Mouse (Mus musculus) adrenal gland, adult (tissue): Measurements from ENCODE around the gene Tapt1.

Source experiments
- DNase-seq, 2 experiments: peaks; one replicate each; pipeline ENCODE4 v3.0.0; 2022 to 2023; ENCODE audit warnings: low spot score in 1 of 2; ENCODE audit not compliant: inconsistent age in 2 of 2

Tapt1 gene

DNA sequence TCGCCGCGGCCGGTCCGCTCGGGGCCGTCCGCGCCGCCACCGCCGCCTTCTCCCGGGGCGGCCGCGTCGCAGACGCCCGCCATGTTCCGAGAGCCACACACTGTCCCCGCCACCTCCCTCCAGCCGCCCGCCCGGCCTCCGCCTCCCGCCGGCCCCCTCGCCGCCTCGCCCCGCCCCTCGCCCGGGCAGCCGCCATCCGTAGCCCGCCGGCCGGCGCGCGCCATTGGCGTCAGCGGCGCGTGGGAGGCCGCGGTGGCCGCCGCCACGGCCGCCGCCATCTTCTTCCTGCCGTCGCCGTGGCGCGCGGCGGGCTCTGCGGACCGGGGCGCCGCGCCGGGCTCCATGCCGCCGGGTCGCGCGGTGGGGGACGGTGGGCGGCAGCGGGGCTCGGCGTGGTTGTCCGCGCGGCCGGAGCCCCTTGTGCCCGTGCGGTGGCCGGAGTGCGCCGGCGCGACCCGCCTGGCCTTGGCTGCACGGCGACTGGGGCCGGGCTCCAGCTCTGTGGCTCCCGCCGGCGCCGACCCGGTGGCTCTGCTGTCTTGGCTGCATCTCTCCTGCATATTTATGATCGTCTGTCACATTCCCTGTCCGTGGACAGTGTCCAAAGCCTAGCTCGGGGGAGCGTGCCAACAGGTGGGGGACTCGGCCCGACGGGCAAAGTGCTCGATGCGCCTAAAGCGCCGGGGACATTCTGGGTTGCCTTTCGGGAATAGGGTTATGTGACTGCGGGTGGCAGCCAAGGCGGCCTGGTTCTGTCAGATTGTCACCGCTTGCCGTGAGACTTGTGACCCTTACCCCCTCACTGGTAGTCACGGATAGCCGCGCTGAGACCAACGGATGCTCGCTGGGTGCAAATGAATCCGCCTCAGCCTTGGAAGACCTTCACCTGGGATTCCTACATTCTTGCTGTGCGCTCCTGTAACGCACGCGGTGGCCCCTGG, at the start of gene Tapt1:
Gene Tapt1, minus strand, starts transcription at position 106 of the 941 bp plus-strand sequence.
- peak; percentile 93 to 97 for DNase-seq

DNA sequence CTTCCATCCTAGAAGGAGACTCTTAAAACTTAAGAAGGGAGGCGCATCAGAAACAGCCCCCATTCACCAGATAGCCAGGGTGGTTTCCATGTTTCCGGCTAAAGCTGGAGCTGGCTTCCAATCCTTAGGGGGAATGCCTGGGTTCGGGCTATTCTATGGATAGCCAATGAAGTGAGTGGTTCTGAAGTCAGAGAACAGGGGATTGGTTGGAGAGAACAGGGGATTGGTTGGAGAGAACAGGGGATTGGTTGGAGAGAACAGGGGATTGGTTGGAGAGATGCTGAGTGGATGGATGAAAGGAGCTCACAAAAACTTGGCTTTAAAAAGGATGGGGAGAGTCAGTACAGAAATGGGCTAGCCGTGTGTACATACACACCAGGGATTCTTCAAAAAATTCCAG, 45.1 kb upstream of the Tapt1 start:
- no peak for DNase-seq

- DNase-seq, result peak; percentile 22 to 71
These were observed 42.1 kb upstream of the Tapt1 start for GRCm38 (mm10) chr5:44268524-44268923.

GRCm38 (mm10) chr5:44261691-44262090, 35.3 kb upstream of the Tapt1 start:
- no peak for DNase-seq

DNA sequence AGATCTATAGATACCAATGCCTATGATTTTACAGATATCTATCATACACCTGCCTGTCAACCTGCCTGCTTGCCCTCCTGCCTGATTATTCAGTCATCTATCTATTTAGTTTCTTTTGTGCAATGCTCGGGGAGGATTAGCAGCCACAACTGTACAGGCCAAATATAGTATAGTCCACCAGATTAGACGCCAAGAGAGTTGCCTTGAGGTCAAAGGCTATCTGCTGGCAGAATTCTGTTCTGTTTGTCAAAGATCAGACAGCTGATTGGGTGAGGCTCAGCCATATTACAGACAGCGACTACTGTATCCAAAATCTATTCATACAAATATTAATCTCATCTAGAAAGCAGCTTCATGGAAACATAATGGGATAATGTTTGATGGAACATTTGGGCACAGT, 34.7 kb upstream of the Tapt1 start:
- no peak for DNase-seq

DNA sequence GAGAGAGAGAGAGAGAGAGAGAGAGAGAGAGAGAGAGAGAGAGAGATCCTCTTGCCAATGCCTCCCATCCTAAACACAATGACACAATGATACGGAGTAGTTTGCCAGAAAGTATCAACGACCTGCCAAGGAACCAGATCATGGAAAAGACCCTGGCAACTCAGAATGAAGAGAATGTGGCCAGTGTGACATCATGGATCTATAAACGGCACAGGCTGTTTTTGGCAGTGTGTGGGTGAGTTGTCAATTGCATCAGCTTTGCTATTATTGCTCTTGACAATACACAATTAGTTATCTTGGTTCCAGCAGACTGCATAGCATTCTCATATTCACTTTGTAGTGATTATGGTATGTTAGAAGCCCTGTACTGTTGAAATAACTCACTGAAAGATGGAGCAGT, 33.3 kb upstream of the Tapt1 start:
- DNase-seq, result no peak

DNA sequence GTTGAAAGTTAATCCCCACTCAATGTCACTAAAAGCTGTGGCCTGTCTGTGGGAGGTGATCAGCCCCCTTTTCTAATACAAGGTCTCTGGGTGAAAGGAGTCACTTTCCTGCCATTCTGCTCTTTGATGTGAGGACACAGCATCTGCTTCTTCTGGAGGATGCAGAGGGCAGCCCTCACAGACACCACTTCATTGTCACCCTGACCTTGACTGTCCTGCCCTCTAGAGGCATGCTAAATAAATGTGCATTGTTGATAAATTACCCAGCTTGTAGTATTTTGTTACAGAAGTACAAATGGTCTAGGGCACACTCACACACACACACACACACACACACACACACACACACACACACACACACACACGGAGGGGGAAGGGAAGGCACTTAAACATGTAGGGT, 31.7 kb upstream of the Tapt1 start:
- no peak for DNase-seq

GRCm38 (mm10) chr5:44257401-44257800, 31.0 kb upstream of the Tapt1 start:
- no peak for DNase-seq

GRCm38 (mm10) chr5:44256512-44256911, 30.1 kb upstream of the Tapt1 start:
- no peak for DNase-seq

DNA sequence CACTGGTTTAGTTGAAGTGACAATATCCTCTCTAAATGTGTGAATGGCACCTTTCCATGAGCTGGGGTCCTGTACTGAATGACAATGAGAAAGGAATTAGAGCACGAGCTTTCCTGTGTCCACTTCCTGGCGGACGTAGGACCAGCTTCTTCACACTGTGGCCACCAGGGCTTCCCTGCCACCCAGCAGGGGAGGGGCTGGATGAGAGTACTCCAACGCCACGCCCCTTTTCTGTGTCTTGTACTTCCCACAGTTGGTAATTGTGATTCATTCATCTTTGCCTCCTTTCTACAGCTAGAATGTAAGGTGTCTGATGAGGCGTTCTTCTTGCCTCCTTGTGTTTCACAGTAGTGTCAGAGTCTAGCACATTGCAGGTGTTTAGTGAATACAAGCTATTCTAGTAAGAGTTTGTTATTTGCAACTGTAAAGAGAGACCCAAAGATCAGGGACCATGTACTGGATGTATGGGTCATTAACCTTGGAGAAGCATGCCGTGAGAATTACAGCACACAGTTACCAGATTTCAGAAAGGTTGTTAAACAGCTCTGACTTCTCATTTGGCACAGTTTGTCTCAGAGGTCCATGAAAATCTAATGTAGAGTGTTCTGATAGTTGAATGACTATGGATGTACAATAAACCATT, 29.5 kb upstream of the Tapt1 start:
- no peak for DNase-seq

- no peak for DNase-seq
These were observed 27.0 kb upstream of the Tapt1 start for GRCm38 (mm10) chr5:44253449-44253848.

- no peak for DNase-seq
These were observed 26.0 kb upstream of the Tapt1 start for GRCm38 (mm10) chr5:44252395-44252794.

GRCm38 (mm10) chr5:44250211-44250955, 24.0 kb upstream of the Tapt1 start:
- no peak for DNase-seq

DNA sequence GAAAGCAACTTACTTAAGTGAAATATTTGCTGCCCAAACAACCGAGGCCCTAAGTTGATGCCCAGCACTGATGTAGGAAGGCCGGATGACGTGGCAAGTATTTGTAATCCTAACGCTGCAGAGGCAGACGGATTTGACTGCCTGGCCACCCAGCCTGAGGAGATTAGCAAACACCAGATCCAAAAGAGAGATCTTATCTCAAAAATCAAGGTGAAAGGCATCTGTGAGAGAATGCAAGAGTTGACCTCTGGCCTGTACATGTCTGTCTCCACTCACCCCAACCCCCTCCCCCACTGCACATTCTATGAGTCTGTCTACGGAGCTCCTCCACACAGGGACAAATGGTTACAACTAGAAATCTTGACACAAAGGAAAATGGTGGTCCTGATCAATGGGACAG, 22.9 kb upstream of the Tapt1 start:
- DNase-seq, result no peak

- no peak for DNase-seq
These were observed 20.2 kb upstream of the Tapt1 start for GRCm38 (mm10) chr5:44246493-44247217.

DNA sequence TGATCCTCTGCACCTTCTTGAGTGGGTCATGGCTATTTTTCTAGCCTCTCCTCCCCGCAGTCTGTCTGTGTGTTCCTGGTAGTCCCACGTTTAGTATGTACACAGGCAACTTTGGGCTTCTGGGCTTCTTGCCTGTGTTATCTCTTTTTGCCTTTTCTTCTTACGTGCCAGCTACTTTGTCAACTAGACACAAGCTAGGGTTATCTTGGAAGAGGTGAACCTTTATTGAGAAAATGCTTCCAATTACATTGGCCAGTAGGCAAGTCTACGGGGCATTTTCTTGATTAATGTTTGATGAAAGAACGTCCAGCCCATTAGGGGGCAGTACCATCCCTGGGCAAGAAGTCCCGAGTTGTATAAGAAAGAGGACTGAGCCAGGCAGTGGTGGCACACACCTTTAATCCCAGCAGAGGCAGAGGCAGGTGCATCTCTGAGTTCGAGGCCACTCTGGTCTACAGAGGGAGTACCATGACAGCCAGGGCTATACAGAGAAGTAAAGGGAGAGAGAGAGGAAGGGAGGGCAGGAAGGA, 18.5 kb upstream of the Tapt1 start:
- DNase-seq, result no peak

DNA sequence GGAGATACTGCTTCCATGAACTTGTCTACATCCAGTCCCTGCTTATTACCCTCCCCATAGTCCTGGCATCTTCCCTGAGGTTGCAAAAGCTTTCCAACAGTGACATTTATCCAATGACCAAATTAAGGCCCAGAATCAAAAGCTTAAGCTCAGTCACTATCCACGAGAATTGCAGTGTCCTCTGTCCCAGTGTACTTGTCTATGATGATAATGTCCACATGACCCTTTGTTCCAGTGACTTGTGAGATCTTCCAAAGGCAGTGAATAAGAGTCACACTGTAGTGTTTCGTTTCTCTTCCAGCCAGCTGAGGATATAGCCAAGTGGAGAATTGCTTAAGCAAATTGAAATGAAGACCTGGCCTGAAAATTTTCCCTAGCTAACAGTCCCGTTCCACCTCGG, 16.4 kb upstream of the Tapt1 start:
- DNase-seq, result peak in 1 of 2 experiments; percentile 28

GRCm38 (mm10) chr5:44241726-44242125, 15.3 kb upstream of the Tapt1 start:
- DNase-seq, result no peak

GRCm38 (mm10) chr5:44239187-44240136, 13.0 kb upstream of the Tapt1 start:
- DNase-seq, result peak in 1 of 2 experiments; percentile 54

DNA sequence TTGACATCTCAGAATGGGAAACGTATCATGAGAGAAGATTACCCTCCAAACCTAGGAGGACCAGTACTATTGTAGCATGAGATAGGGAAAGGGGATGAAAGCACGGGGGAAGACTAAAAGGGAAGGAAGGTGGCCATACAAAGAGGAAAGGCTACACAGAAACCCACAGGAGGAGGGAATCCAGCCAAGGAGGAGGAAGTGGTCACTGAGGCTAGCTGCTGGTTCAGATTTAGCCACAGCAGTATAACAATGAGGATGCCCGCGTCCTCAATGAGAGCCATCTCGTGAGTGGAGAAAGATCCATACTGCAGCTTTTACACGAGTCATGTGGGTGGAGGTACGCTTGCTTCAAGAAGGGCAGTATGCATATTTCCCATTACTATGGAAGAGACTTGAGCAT, 11.8 kb upstream of the Tapt1 start:
- DNase-seq, result no peak
